Mouse (Mus musculus) liver, adult 2 months (tissue): ENCODE measurements around the gene Grin1. TPM values are rescaled to one million over a fixed set of nuclear protein-coding genes. Genes with fewer than 3 reads are reported as not detected.
A peak's percentile ranks its signal among the peaks of the same experiment; 100 is the strongest.

Experiments
- DNase-seq: peaks from one replicate; pipeline ENCODE4 v3.0.0-alpha.2; 2011; ENCODE audit warnings: low read depth, low spot score; ENCODE audit errors: extremely low read depth
- H3K27ac ChIP-seq: fragments of 200-500 bp; replicated peaks from 2 replicates; pipeline ENCODE4 v1.5.1; 2012; ENCODE audit warnings: low read depth, mild to moderate bottlenecking, control low read depth, inconsistent platforms, low read length; ENCODE audit not compliant: insufficient read depth
- H3K27me3 ChIP-seq: fragments of 200-500 bp; 2 replicates; pipeline ENCODE4 v1.6.1; 2012; ENCODE audit warnings: mild to moderate bottlenecking, moderate library complexity, low read length, inconsistent platforms; ENCODE audit not compliant: control insufficient read depth, insufficient read depth
- H3K36me3 ChIP-seq: fragments of 200-500 bp; 2 replicates; pipeline ENCODE4 v1.6.1; 2012; ENCODE audit warnings: low read length, inconsistent platforms; ENCODE audit not compliant: control insufficient read depth, insufficient read depth
- H3K4me1 ChIP-seq: fragments of 200-500 bp; 2 replicates; pipeline ENCODE4 v1.6.1; 2011; ENCODE audit warnings: low read length; ENCODE audit not compliant: control insufficient read depth, insufficient read depth
- H3K4me3 ChIP-seq: fragments of 200-500 bp; 2 replicates; pipeline ENCODE4 v1.5.1; 2011; ENCODE audit warnings: low read depth, mild to moderate bottlenecking, control low read depth, low read length, moderate library complexity; ENCODE audit not compliant: insufficient read depth
- H3K79me2 ChIP-seq: fragments of 200-500 bp; 2 replicates; pipeline ENCODE4 v1.6.1; 2012; ENCODE audit warnings: inconsistent platforms, mild to moderate bottlenecking, low read length, moderate library complexity; ENCODE audit not compliant: control insufficient read depth, insufficient read depth
- H3K9ac ChIP-seq: fragments of 200-500 bp; 2 replicates; pipeline ENCODE4 v1.6.1; 2012; ENCODE audit warnings: low read depth, mild to moderate bottlenecking, control low read depth, inconsistent platforms, low read length
- CTCF ChIP-seq: fragments of 200-500 bp; IDR thresholded peaks from 2 replicates; pipeline ENCODE4 v1.5.1; 2011; ENCODE audit warnings: low read depth, low read length, control low read depth
- POLR2A ChIP-seq: fragments of 200-500 bp; IDR thresholded peaks from 2 replicates; pipeline ENCODE4 v1.6.1; 2011; ENCODE audit warnings: low read length, control low read depth; ENCODE audit not compliant: insufficient read depth; ENCODE audit errors: extremely low read depth
- WGBS: fragments of 180-500 bp; shearing (Covaris S2); methylation state at CpG from one replicate; pipeline ENCODE4 v1.1.7; 2018; 5-methylcytosine and 5-hydroxymethylcytosine counted together
- polyA plus RNA-seq: library from polyadenylated mRNA; depleted of rRNA; stranded (reverse); fragments of >200 nt; gene quantifications from 2 replicates; pipeline ENCODE4 v1.2.3, GENCODE M21; 2012
- total RNA-seq: library from RNA; depleted of rRNA; stranded (reverse); fragments of >200 nt; gene quantifications from 2 replicates; pipeline ENCODE4 v1.2.3, GENCODE M21; 2014

Gene Grin1
- total and polyA plus RNA-seq, 2 experiments = not detected

- Histone ChIP-seq H3K27me3 (no peaks in the 10 kb centered on the region), H3K27ac (no peak overlapping the region), H3K4me1 (peaks cover 18% of the 10 kb centered on the region), H3K79me2 (peaks cover 9% of the 10 kb centered on the region; the same call in 1 of the 2 replicates), H3K36me3 (no peaks in the 10 kb centered on the region), H3K9ac (no peak overlapping the region), H3K4me3 (no peak overlapping the region)
- TF ChIP-seq CTCF (no peak), POLR2A (no peak)
- peak; percentile 34 for DNase-seq
- 39% methylated on average over 6 of the region's 6 CpGs for WGBS
Measured at GRCm38 (mm10) chr2:25265897-25266656, 52.9 kb downstream of the Grin1 start.

GRCm38 (mm10) chr2:25264851-25265250, 54.1 kb downstream of the Grin1 start:
- WGBS = 66% methylated on average over 3 of the region's 3 CpGs
- TF ChIP-seq CTCF = no peak
- no peak for TF ChIP-seq POLR2A
- Histone ChIP-seq H3K9ac (no peak overlapping the region), H3K27me3 (no peaks in the 10 kb centered on the region), H3K36me3 (no peaks in the 10 kb centered on the region), H3K27ac (no peak overlapping the region), H3K4me3 (no peak overlapping the region), H3K79me2 (peaks cover 9% of the 10 kb centered on the region; the same call in 1 of the 2 replicates), H3K4me1 (peaks cover 17% of the 10 kb centered on the region)
- DNase-seq = peak; percentile 18

- H3K27ac ChIP-seq = no peak overlapping the region
- peaks cover 17% of the 10 kb centered on the region for H3K4me1 ChIP-seq
- H3K9ac ChIP-seq = no peak overlapping the region
Measured at GRCm38 (mm10) chr2:25264286-25264660, 54.7 kb downstream of the Grin1 start.

GRCm38 (mm10) chr2:25263623-25264285, 55.2 kb downstream of the Grin1 start:
- no peak for DNase-seq
- WGBS = 47% methylated on average over 12 of the region's 12 CpGs

More at GRCm38 (mm10) chr2:25264286-25264660, 54.7 kb downstream of the Grin1 start:
- no peaks in the 10 kb centered on the region for H3K36me3 ChIP-seq
- no peak for TF ChIP-seq POLR2A
- TF ChIP-seq CTCF = no peak
- no peaks in the 10 kb centered on the region for H3K27me3 ChIP-seq
- peaks cover 9% of the 10 kb centered on the region; the same call in 1 of the 2 replicates for H3K79me2 ChIP-seq
- 85% methylated on average over 5 of the region's 5 CpGs for WGBS
- H3K4me3 ChIP-seq = no peak overlapping the region
- DNase-seq = no peak

GRCm38 (mm10) chr2:25262795-25263622, 56.0 kb downstream of the Grin1 start:
- DNase-seq = peak; percentile 21
- Histone ChIP-seq H3K4me1 (peaks cover 17% of the 10 kb centered on the region), H3K79me2 (peaks cover 9% of the 10 kb centered on the region; the same call in 1 of the 2 replicates), H3K27me3 (no peaks in the 10 kb centered on the region), H3K4me3 (peak overlapping the region; percentile 79), H3K9ac (peak overlapping the region; percentile 78), H3K27ac (0 out of 2 replicates have a peak overlapping the region, but pooled peaks have one; percentile 3), H3K36me3 (no peaks in the 10 kb centered on the region)
- TF ChIP-seq POLR2A = no peak
- TF ChIP-seq CTCF = no peak
- WGBS = under 1% methylated on average over 82 of the region's 82 CpGs

More at GRCm38 (mm10) chr2:25263623-25264285, 55.2 kb downstream of the Grin1 start:
- H3K27ac ChIP-seq = no peak overlapping the region
- H3K9ac ChIP-seq = peak overlapping the region; percentile 78; the same call in 1 of the 2 replicates
- no peaks in the 10 kb centered on the region for H3K27me3 ChIP-seq
- TF ChIP-seq POLR2A = no peak
- H3K36me3 ChIP-seq = no peaks in the 10 kb centered on the region
- peaks cover 17% of the 10 kb centered on the region for H3K4me1 ChIP-seq
- peak overlapping the region; percentile 79; the same call in 1 of the 2 replicates for H3K4me3 ChIP-seq
- H3K79me2 ChIP-seq = peaks cover 9% of the 10 kb centered on the region; the same call in 1 of the 2 replicates
